Mouse (Mus musculus) ovary, postnatal 14 days (tissue): ENCODE measurements at regions not wholly inside any gene's neighbourhood (a gene's known extent, or its start where the extent isn't known, plus 50 kb on each side); places are given as distances from the start of the nearest gene placed in this dataset.
"Not testable (repeated sequence)": the region's sequence is repeated elsewhere in the genome, so short reads cannot be mapped to it uniquely, and the experiment has no call there.

Experiments
- DNase-seq: peaks from one replicate; pipeline ENCODE4 v3.0.0; 2022; ENCODE audit warnings: low spot score

- no peak for DNase-seq
Measured at GRCm38 (mm10) chr13:44674926-44675650, 54.2 kb upstream of the Jarid2 start.

GRCm38 (mm10) chr13:44676041-44676440 is 53.2 kb upstream of the Jarid2 start:
- DNase-seq: no peak

GRCm38 (mm10) chr13:44678121-44678520 is 51.2 kb upstream of the Jarid2 start:
- DNase-seq: no peak

- DNase-seq: not testable (repeated sequence)
Measured at GRCm38 (mm10) chr13:44679457-44679856, 49.8 kb upstream of the Jarid2 start.
